Comparison of ENCODE assay signal across 26 mouse cellular contexts in the genomic region with DNA sequence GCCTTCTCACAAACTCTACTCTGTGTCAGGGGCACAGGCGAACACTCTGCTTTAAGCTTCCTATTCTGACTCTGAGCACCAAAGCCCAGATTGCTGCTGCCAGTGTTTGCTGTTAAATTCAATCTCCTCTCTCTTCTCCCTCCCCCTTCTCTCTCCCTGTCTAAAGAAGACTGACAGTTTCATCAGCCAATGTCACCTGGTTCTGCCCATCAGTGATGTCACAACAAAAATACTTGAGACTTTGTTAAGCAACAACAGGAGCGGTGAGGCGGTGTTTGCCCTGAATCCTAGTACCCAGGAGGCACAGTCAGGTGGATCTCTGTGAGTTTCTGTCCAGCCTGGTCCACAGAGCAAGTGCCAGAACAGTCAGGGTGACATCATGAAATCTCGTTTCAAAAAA. TPM values are rescaled to one million over a fixed set of nuclear protein-coding genes. Genes with fewer than 3 reads are reported as not detected.
DNase-seq lines count a peak whose midpoint lies in the region; ATAC-seq and TF ChIP-seq lines count a peak whose summit lies in the region.
"Had no signal": no experiment of that assay in that cellular context is flagged by ENCODE, and none has a peak within 500 bp of the region (broad histone marks: within the 10 kb centered on the region; RNA-seq: fewer than 3 reads in every experiment).

No protein-coding gene starts in this region.

- peak overlapping the region; percentile 45 for H3K27ac ChIP-seq in liver, postnatal 0 days (ENCODE audit: low read depth)
- H3K27ac ChIP-seq in liver, embryonic 11.5 days (ENCODE audit: low read depth, low read length): no peak overlapping the region
- no peak overlapping the region for H3K27ac ChIP-seq in thymus, adult 2 months (ENCODE audit: control insufficient read depth, insufficient read depth, low read length)
- H3K27ac ChIP-seq: embryonic facial prominence, embryonic 13.5 days; forebrain, embryonic 12.5 days; hindbrain, embryonic 15.5 days; liver, embryonic 13.5 days; lung, embryonic 15.5 days; midbrain, embryonic 10.5 days had no signal

- no peak overlapping the region for H3K4me2 ChIP-seq in liver, postnatal 0 days (ENCODE audit: low read depth, low read length)
- H3K4me2 ChIP-seq in liver, embryonic 11.5 days: no peak overlapping the region
- H3K4me2 ChIP-seq: embryonic facial prominence, embryonic 13.5 days; forebrain, embryonic 12.5 days; hindbrain, embryonic 15.5 days; liver, embryonic 13.5 days; lung, embryonic 15.5 days had no signal

- no peaks in the 10 kb centered on the region for H3K36me3 ChIP-seq in liver, postnatal 0 days (replicated peaks; ENCODE audit: insufficient read depth, low read length)
- no peaks in the 10 kb centered on the region for H3K36me3 ChIP-seq in liver, embryonic 11.5 days (ENCODE audit: control insufficient read depth, insufficient read depth, low read length)
- H3K36me3 ChIP-seq in thymus, adult 2 months (ENCODE audit: control insufficient read depth, insufficient read depth, low read length): no peaks in the 10 kb centered on the region
- H3K36me3 ChIP-seq: embryonic facial prominence, embryonic 13.5 days; forebrain, embryonic 12.5 days; hindbrain, embryonic 15.5 days; liver, embryonic 13.5 days; lung, embryonic 15.5 days; midbrain, embryonic 10.5 days had no signal

- H3K4me3 ChIP-seq in liver, postnatal 0 days (ENCODE audit: low read depth, low read length): no peak overlapping the region
- H3K4me3 ChIP-seq in liver, embryonic 11.5 days (ENCODE audit: low read depth, low read length): no peak overlapping the region
- H3K4me3 ChIP-seq in thymus, adult 2 months (ENCODE audit: control insufficient read depth, insufficient read depth, low read length): no peak overlapping the region
- H3K4me3 ChIP-seq: embryonic facial prominence, embryonic 13.5 days; erythroblast, embryonic 14.5 days; forebrain, embryonic 12.5 days; hindbrain, embryonic 15.5 days; liver, embryonic 13.5 days; lung, embryonic 15.5 days; midbrain, embryonic 10.5 days had no signal

- no peaks in the 10 kb centered on the region for H3K27me3 ChIP-seq in liver, postnatal 0 days (ENCODE audit: insufficient read depth, low read length)
- no peaks in the 10 kb centered on the region for H3K27me3 ChIP-seq in liver, embryonic 11.5 days (replicated peaks; ENCODE audit: control insufficient read depth, insufficient read depth, low read length)
- no peaks in the 10 kb centered on the region for H3K27me3 ChIP-seq in thymus, adult 2 months (ENCODE audit: control insufficient read depth, insufficient read depth, low read length)
- H3K27me3 ChIP-seq: embryonic facial prominence, embryonic 13.5 days; forebrain, embryonic 12.5 days; hindbrain, embryonic 15.5 days; liver, embryonic 13.5 days; lung, embryonic 15.5 days had no signal

- WGBS in liver, postnatal 0 days (ENCODE audit: insufficient replicate concordance): 82% methylated on average over 4 of the region's 4 CpGs
- 83% methylated on average over 4 of the region's 4 CpGs for WGBS in liver, embryonic 11.5 days
- WGBS in thymus, adult 2 months: 95% methylated on average over 4 of the region's 4 CpGs

- peak; percentile 40 for ATAC-seq in liver, postnatal 0 days
- no peak for ATAC-seq in liver, embryonic 11.5 days (replicated peaks; ENCODE audit: low FRiP score)
- peak; percentile 45 for ATAC-seq in granulocyte monocyte progenitor cell, adult 5-6 weeks (replicated peaks; ENCODE audit: poor library complexity, severe bottlenecking)
- peak; percentile 36; the same call in 1 of the 2 replicates for ATAC-seq in neutrophil, adult 5-6 weeks (ENCODE audit: extremely low read depth, insufficient number of reproducible peaks, low FRiP score, poor library complexity, severe bottlenecking)
- ATAC-seq: intestine, embryonic 16.5 days had no signal

- H3K9ac ChIP-seq in liver, postnatal 0 days (replicated peaks): no peak overlapping the region
- H3K9ac ChIP-seq in liver, embryonic 11.5 days (ENCODE audit: low read depth, low read length): no peak overlapping the region
- H3K9ac ChIP-seq: embryonic facial prominence, embryonic 13.5 days; forebrain, embryonic 12.5 days; hindbrain, embryonic 15.5 days; liver, embryonic 13.5 days; lung, embryonic 15.5 days had no signal

- no peaks in the 10 kb centered on the region for H3K4me1 ChIP-seq in liver, postnatal 0 days (ENCODE audit: insufficient read depth)
- H3K4me1 ChIP-seq in liver, embryonic 11.5 days (replicated peaks; ENCODE audit: control insufficient read depth, insufficient read depth, low read length): no peaks in the 10 kb centered on the region
- peaks cover 11% of the 10 kb centered on the region for H3K4me1 ChIP-seq in thymus, adult 2 months (replicated peaks; ENCODE audit: control insufficient read depth, insufficient read depth, low read length)
- H3K4me1 ChIP-seq: embryonic facial prominence, embryonic 13.5 days; forebrain, embryonic 12.5 days; hindbrain, embryonic 15.5 days; liver, embryonic 13.5 days; midbrain, embryonic 10.5 days had no signal

- DNase-seq in liver, postnatal 0 days: no peak
- no peak for DNase-seq in liver, embryonic 11.5 days (ENCODE audit: low spot score)
- DNase-seq in thymus, postnatal 4 days: peak; percentile 33
- DNase-seq in thymus, adult 2 months: no peak
- no peak for DNase-seq in adrenal gland, adult 18-20 months (ENCODE audit: low spot score in 2 of 2)
- no peak for DNase-seq in right cerebral cortex, postnatal 36 days (ENCODE audit: low spot score in 2 of 2)
- DNase-seq: B cell, adult 2 months; cerebellum, adult 11-12 months; cerebellum, postnatal 14 days; embryo, embryonic 11 days; gastrocnemius, postnatal 36 days; heart, postnatal 4 days; kidney, postnatal 36 days; layer of hippocampus, postnatal 36 days; liver, embryonic 13.5 days; right cerebral cortex, postnatal 14 days; spleen, adult 18-20 months had no signal

- no peak for TF ChIP-seq POLR2A in thymus, adult 2 months (IDR thresholded peaks at IDR 0.05; ENCODE audit: control insufficient read depth, extremely low read depth, insufficient read depth, low read length, poor library complexity)

- H3K9me3 ChIP-seq in liver, postnatal 0 days (ENCODE audit: low read length): no peaks in the 10 kb centered on the region
- H3K9me3 ChIP-seq in liver, embryonic 11.5 days (ENCODE audit: control insufficient read depth, low read length): no peaks in the 10 kb centered on the region
- H3K9me3 ChIP-seq: embryonic facial prominence, embryonic 13.5 days; forebrain, embryonic 12.5 days; hindbrain, embryonic 15.5 days; liver, embryonic 13.5 days; lung, embryonic 15.5 days; midbrain, embryonic 10.5 days had no signal

- TF ChIP-seq EP300 in liver, postnatal 0 days (IDR thresholded peaks at IDR 0.05; ENCODE audit: low read depth): no peak

- TF ChIP-seq CTCF in liver, postnatal 0 days (IDR thresholded peaks at IDR 0.05; ENCODE audit: low read depth): no peak
- TF ChIP-seq CTCF in thymus, adult 2 months (IDR thresholded peaks at IDR 0.05; ENCODE audit: borderline replicate concordance, control insufficient read depth, extremely low read depth, insufficient read depth, low read length, poor library complexity): no peak

RNA-seq across cellular contexts. Expression of a gene that starts 13.8 kb away (rescaled TPM):
- polyA plus RNA-seq in liver, postnatal 0 days (2015; fragmentation: Nextera tagmentation; extraction: Ambion mirVana): 47.0 and 47.8 TPM in 2 replicates
- 16.7 and 18.7 TPM in 2 replicates for polyA plus RNA-seq in liver, embryonic 11.5 days (2014; fragmentation: Nextera tagmentation; extraction: Ambion mirVana)
- 8.7 and 9.3 TPM in 2 replicates for polyA plus RNA-seq in thymus, adult 2 months (2012; rRNA removed)
- total RNA-seq in granulocyte monocyte progenitor cell, adult 5-6 weeks (2014; fragmentation: Nextera tagmentation): 6.1 and 12.2 TPM in 2 replicates
- total RNA-seq in granulocyte monocyte progenitor cell, adult 5-6 weeks (2017): 4.0 and 5.3 TPM in 2 replicates
- total RNA-seq in neutrophil, adult 5-6 weeks (2017): 10.8 and 15.5 TPM in 2 replicates
- 10 to 100 TPM; 17.7 to 22.6 TPM for total RNA-seq in adrenal gland, adult 18-20 months (2021)
- polyA plus RNA-seq: erythroblast, embryonic 14.5 days had no signal

RNA-seq across cellular contexts. Expression of a gene that starts 51.3 kb away (rescaled TPM):
- 13.4 and 14.9 TPM in 2 replicates for polyA plus RNA-seq in liver, postnatal 0 days (2015; fragmentation: Nextera tagmentation; extraction: Ambion mirVana)
- 57.2 and 65.9 TPM in 2 replicates for polyA plus RNA-seq in liver, embryonic 11.5 days (2014; fragmentation: Nextera tagmentation; extraction: Ambion mirVana)
- polyA plus RNA-seq in thymus, adult 2 months (2012; rRNA removed): 30.5 and 37.8 TPM in 2 replicates
- total RNA-seq in granulocyte monocyte progenitor cell, adult 5-6 weeks (2014; fragmentation: Nextera tagmentation): 66.9 and 88.2 TPM in 2 replicates
- 61.4 and 71.8 TPM in 2 replicates for total RNA-seq in granulocyte monocyte progenitor cell, adult 5-6 weeks (2017)
- total RNA-seq in neutrophil, adult 5-6 weeks (2017): 64.2 and 73.1 TPM in 2 replicates
- 10 to 100 TPM; 36.3 to 48.5 TPM for total RNA-seq in adrenal gland, adult 18-20 months (2021)
